Mouse (Mus musculus) heart, embryonic 14.5 days (tissue): ENCODE results near the gene Rnpep. TPM values are rescaled to one million over a fixed set of nuclear protein-coding genes. Genes with fewer than 3 reads are reported as not detected.

ENCODE experiments used
- ATAC-seq: fragments of 200-750 bp; cut with Nextera tagmentation; 2 replicates; pipeline ENCODE4 v1.8.0; 2017; ENCODE audit warnings: low read depth, moderate TSS enrichment; ENCODE audit not compliant: insufficient number of reproducible peaks, insufficient read depth, low FRiP score
- H3K27ac ChIP-seq, 2 experiments: fragments of 200-500 bp in 1 of 2; fragments of 300-500 bp in 1 of 2; sonication (generic) in 1 of 2; replicated peaks in 1 of 2; 2 replicates each; pipeline ENCODE4 v1.5.1; 2012 to 2014; ENCODE audit warnings: low read depth in 2 of 2, low read length in 2 of 2, control low read depth in 1 of 2, mild to moderate bottlenecking in 1 of 2, mixed read lengths in 1 of 2; ENCODE audit not compliant: control insufficient read depth in 1 of 2, insufficient read depth in 1 of 2
- H3K27me3 ChIP-seq: fragments of 300-500 bp; sonication (generic); 2 replicates; pipeline ENCODE4 v1.6.1; 2014; ENCODE audit warnings: mild to moderate bottlenecking, low read length, control low read depth; ENCODE audit not compliant: control insufficient read depth, insufficient read depth
- H3K36me3 ChIP-seq: fragments of 300-500 bp; sonication (generic); 2 replicates; pipeline ENCODE4 v1.6.1; 2014; ENCODE audit warnings: mild to moderate bottlenecking, control low read depth, low read length, mixed read lengths; ENCODE audit not compliant: control insufficient read depth, insufficient read depth
- H3K4me1 ChIP-seq, 2 experiments: fragments of 200-500 bp in 1 of 2; fragments of 300-500 bp in 1 of 2; sonication (generic) in 1 of 2; 2 replicates each; pipeline ENCODE4 v1.6.1; 2012 to 2014; ENCODE audit warnings: low read length in 2 of 2, control low read depth in 1 of 2, mixed read lengths in 1 of 2; ENCODE audit not compliant: control insufficient read depth in 2 of 2, insufficient read depth in 2 of 2
- H3K4me2 ChIP-seq: fragments of 300-500 bp; sonication (generic); 2 replicates; pipeline ENCODE4 v1.6.1; 2014; ENCODE audit warnings: mild to moderate bottlenecking, low read length
- H3K4me3 ChIP-seq, 2 experiments: fragments of 200-500 bp in 1 of 2; fragments of 300-500 bp in 1 of 2; sonication (generic) in 1 of 2; 2 replicates each; pipeline ENCODE4 v1.5.1; 2012 to 2014; ENCODE audit warnings: low read length in 2 of 2, mild to moderate bottlenecking in 2 of 2, control low read depth in 1 of 2, low read depth in 1 of 2, moderate library complexity in 1 of 2; ENCODE audit not compliant: control insufficient read depth in 1 of 2, insufficient read depth in 1 of 2
- H3K9ac ChIP-seq: fragments of 300-500 bp; sonication (generic); 2 replicates; pipeline ENCODE4 v1.6.1; 2014; ENCODE audit warnings: mild to moderate bottlenecking, low read length
- H3K9me3 ChIP-seq: fragments of 300-500 bp; sonication (generic); 2 replicates; pipeline ENCODE4 v1.6.1; 2016; ENCODE audit warnings: low read length, control low read depth; ENCODE audit not compliant: control insufficient read depth
- WGBS: fragments of 180-500 bp; shearing (Covaris S2); extraction: QIAGEN DNeasy Blood & Tissue Kit; methylation state at CpG from one replicate; pipeline ENCODE4 v1.1.7; 2014; 5-methylcytosine and 5-hydroxymethylcytosine counted together
- polyA plus RNA-seq: library from polyadenylated mRNA; unstranded; fragments of >200 nt; fragmentation: Nextera tagmentation; extraction: Ambion mirVana; gene quantifications from 2 replicates; pipeline ENCODE4 v1.2.1, GENCODE M21; 2014

Rnpep gene
- polyA plus RNA-seq, 1 experiment from 2014 or later = 53.4 TPM

DNA sequence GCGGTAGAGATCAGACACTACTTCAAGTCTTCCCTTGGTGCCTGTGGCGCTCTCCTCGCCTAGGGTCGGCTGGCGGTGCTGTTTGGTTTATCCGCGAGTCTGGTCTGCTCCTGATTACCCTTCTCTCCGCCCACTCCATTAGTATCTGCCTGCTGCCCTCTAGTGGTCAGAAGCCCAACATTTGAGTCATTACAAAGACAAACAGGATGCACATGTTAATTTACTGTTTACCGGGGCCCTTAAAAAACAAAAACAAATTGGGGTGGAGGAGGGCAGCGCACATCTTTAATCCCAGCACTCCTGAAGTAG lies 24.8 kb downstream of the Rnpep start:
- H3K36me3 ChIP-seq = peaks cover 25% of the 10 kb centered on the region
- no peaks in the 10 kb centered on the region for H3K9me3 ChIP-seq
- WGBS = under 1% methylated on average over 10 of the region's 10 CpGs
- peak overlapping the region; percentile 24 to 27; a peak in 3 of 4 replicates for H3K4me3 ChIP-seq
- no peak for ATAC-seq
- H3K27ac ChIP-seq = peak overlapping the region; percentile 36 to 62; a peak in 3 of 4 replicates
- peaks cover 12% of the 10 kb centered on the region; the same call in 1 of the 2 replicates for H3K27me3 ChIP-seq
- H3K4me1 ChIP-seq = peaks cover 14 to 23% of the 10 kb centered on the region in 2 experiments
- peak overlapping the region; percentile 67 for H3K4me2 ChIP-seq
- peak overlapping the region; percentile 56 for H3K9ac ChIP-seq

GRCm38 (mm10) chr1:135258380-135259127 lies 25.3 kb downstream of the Rnpep start, which contains the start of gene Elf3:
Elf3 (minus strand) TSS chr1:135258568.
- Histone ChIP-seq H3K9me3 (no peaks in the 10 kb centered on the region), H3K27me3 (peaks cover 12% of the 10 kb centered on the region; the same call in 1 of the 2 replicates), H3K27ac (peak within 1 kb of the TSS; percentile 36 to 62; a peak in 3 of 4 replicates), H3K4me2 (peak within 1 kb of the TSS; percentile 67), H3K4me1 (peaks cover 14 to 23% of the 10 kb centered on the region in 2 experiments), H3K4me3 (peak within 1 kb of the TSS; percentile 24 to 27; a peak in 3 of 4 replicates), H3K9ac (peak within 1 kb of the TSS; percentile 56), H3K36me3 (peaks cover 20% of the 10 kb centered on the region)
- ATAC-seq = peak; percentile 65
- 7% methylated on average over 19 of the region's 19 CpGs for WGBS

GRCm38 (mm10) chr1:135256299-135256698 lies 27.6 kb downstream of the Rnpep start:
- Histone ChIP-seq H3K4me1 (peaks cover 18 to 30% of the 10 kb centered on the region in 2 experiments), H3K27me3 (peaks cover 12% of the 10 kb centered on the region; the same call in 1 of the 2 replicates), H3K9ac (no peak overlapping the region), H3K9me3 (no peaks in the 10 kb centered on the region), H3K4me2 (no peak overlapping the region), H3K36me3 (0 out of 2 replicates have a peak, but pooled peaks cover 1% of the 10 kb centered on the region), H3K4me3 (no peak overlapping the region), H3K27ac (no peak overlapping the region)
- WGBS = 73% methylated on average over 6 of the region's 6 CpGs
- ATAC-seq = no peak

DNA sequence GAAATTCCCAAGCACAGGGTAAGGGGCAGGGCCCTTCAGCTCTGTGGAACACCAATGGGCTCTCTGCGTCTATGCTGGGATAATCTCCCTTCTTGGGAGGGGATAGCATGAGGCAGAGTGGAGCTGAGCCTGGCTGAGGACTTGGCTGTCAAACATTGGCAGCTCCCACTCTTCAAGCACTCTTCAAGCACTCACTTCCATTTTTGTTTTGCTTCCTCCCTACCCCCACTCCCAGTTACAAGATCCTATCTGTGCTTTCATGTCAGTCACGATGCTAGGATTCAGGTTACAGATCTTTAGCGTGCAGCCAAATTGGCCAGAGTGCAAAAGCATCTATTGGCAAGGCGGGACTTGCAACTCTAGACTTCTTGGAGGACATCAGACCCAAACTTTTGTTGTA lies 31.0 kb downstream of the Rnpep start:
- no peak overlapping the region for H3K4me3 ChIP-seq
- no peak for ATAC-seq
- H3K27me3 ChIP-seq = peaks cover 34% of the 10 kb centered on the region
- H3K27ac ChIP-seq = no peak overlapping the region
- WGBS = 25% methylated on average over 4 of the region's 4 CpGs
- H3K4me2 ChIP-seq = no peak overlapping the region
- H3K9me3 ChIP-seq = no peaks in the 10 kb centered on the region
- H3K9ac ChIP-seq = no peak overlapping the region
- peaks cover 8 to 16% of the 10 kb centered on the region in 2 experiments for H3K4me1 ChIP-seq
- H3K36me3 ChIP-seq = no peaks in the 10 kb centered on the region

- H3K9ac ChIP-seq = no peak overlapping the region
- peaks cover 8 to 16% of the 10 kb centered on the region in 2 experiments for H3K4me1 ChIP-seq
- WGBS = 87% methylated on average over 8 of the region's 8 CpGs
- H3K36me3 ChIP-seq = no peaks in the 10 kb centered on the region
- H3K27ac ChIP-seq = no peak overlapping the region
- H3K4me2 ChIP-seq = no peak overlapping the region
- H3K27me3 ChIP-seq = peaks cover 34% of the 10 kb centered on the region
- H3K9me3 ChIP-seq = no peaks in the 10 kb centered on the region
- no peak for ATAC-seq
- no peak overlapping the region for H3K4me3 ChIP-seq
Observed at GRCm38 (mm10) chr1:135251405-135251804, 32.5 kb downstream of the Rnpep start.

DNA sequence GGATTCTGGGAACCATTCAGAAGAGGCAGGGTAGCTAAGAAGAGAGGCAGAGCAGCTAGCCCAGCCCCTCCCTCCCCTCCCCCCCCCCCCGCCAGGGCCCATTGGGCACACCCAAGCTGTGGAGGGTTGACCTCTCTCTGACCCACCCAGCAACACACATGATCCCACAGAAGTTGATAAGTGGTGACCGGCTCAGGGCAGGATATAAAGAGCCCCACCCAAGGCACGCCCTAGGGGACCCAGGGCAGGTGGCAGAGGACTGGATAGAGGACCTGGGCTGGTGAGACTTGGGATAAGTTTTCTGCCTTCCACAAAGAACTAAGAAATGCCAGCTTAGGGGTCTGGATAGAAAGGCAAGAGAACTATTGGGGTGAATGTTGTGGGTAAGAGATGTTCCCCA lies 33.2 kb downstream of the Rnpep start:
- Histone ChIP-seq H3K27me3 (peaks cover 34% of the 10 kb centered on the region), H3K9ac (no peak overlapping the region), H3K9me3 (no peaks in the 10 kb centered on the region), H3K4me1 (peaks cover 8 to 16% of the 10 kb centered on the region in 2 experiments), H3K4me2 (no peak overlapping the region), H3K27ac (no peak overlapping the region), H3K36me3 (no peaks in the 10 kb centered on the region), H3K4me3 (no peak overlapping the region)
- 45% methylated on average over 2 of the region's 3 CpGs for WGBS
- ATAC-seq = no peak

DNA sequence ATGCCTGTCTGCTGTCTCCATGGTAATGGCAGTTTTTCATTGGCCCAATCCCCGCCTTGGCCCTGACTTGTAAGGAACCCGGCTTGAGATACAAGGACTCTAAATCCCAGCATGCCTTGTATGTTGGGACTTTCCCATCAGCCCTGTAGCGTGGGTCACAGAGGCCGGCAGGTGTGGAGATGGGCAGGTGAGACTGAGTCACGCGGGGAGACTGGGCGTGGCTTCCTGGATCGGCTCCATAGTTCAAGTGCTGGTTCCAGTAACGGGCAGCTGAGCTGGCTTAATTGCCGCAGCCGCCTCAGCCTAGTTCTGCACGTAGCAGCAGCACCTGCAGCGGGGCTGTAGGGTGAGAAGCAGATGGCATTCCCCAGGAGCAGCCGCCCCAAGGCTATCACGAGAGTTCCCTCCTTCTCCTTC lies 35.4 kb downstream of the Rnpep start:
- Histone ChIP-seq H3K27ac (no peak overlapping the region), H3K4me2 (peak overlapping the region; percentile 36), H3K9me3 (no peaks in the 10 kb centered on the region), H3K4me1 (peaks cover 8 to 16% of the 10 kb centered on the region in 2 experiments), H3K36me3 (no peaks in the 10 kb centered on the region), H3K4me3 (peak overlapping the region in 1 of 2 experiments; percentile 14; a peak in 1 of 4 replicates), H3K27me3 (peaks cover 28% of the 10 kb centered on the region), H3K9ac (no peak overlapping the region)
- 9% methylated on average over 15 of the region's 15 CpGs for WGBS
- no peak for ATAC-seq
